Mouse (Mus musculus): ENCODE data around the gene Xrra1.
"Not testable (repeated sequence)": the region's sequence is repeated elsewhere in the genome, so short reads cannot be mapped to it uniquely, and the experiment has no call there.

Xrra1 gene

DNA sequence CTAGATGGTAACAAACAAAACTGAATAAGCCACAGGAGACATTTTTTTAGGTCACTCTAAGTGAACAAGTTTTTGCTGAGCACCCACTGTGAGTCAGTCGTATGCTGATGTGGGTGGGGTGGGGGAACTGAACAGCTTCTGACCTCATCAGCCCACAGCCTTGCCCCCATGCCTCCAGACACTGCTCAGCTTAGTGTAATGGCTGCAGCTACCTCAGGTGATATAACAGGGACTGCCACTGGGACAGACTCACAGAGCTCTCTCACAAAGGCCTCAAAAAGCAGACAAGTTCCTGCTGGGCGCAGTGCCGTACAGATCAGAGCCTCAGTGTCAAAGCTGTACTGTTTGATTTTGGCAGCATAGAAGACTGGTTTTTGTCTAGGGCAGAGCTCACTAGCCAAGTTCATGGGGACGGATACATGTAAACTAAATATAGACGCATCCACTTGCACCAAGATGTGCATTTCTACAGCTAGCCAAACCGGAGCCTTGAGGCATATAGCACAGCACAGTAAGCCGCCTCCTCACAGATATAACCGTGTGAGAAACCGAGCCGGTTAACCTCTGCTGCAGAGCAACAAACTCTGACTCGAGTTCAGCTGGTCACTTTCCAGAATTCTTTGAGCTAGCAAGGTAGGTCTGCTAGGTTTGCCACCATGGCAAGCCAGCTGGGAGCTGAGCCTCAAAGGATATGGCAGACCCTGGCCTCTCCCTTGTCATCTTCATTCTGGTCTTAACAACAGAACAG is 44.2 kb downstream of the Xrra1 start:
- no peak for DNase-seq

DNA sequence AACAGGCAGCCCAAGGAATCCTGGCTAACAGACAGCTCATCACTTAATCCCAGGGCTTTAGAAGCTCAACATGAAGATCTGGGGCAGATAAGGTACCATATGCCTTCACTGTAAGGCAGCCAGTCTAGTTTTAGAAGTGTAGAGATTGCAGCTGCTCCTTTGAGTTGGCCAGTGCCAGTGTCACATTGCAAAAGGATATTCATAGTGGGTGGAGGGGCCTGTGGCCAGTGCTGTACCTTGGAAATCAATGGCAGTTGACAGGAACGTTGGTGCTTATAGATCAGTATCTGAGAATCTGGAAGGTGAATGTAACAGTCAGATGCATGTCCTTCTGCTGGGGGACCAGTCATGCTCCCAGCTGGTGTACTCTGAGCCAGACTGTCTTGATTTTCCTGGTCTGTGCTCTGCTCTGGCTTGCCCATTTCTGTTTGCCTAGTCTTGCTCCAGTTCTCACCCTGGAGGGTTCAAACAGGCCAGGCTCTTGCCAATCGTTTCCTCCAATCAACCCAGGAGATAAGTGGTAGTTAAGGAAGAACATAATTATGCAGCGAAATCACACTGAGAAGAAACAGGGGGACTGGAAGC is 45.6 kb downstream of the Xrra1 start:
- DNase-seq: no peak

DNA sequence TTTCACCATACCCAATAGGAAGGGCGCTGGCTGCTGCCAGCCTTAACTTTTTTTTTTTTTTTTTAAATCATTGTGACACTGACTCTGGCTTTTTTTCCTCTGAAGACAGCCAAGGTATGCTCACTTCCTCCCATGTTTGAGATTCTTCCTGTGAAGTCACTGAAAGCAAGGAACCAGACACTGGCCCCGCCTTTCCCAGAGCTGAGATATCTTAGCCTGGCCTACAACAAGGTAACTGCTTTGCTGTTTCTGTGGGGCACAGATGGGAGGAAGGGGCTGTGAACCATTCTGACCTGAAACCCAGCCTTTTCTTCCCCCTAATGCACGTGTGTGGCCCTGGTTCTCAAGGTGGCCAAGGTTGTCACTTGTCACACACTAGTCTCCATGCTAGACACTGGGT is 47.4 kb downstream of the Xrra1 start:
- DNase-seq: no peak

- no peak for DNase-seq
These were observed 48.5 kb downstream of the Xrra1 start for GRCm38 (mm10) chr7:99907463-99907862.

GRCm38 (mm10) chr7:99911038-99911437 is 52.1 kb downstream of the Xrra1 start:
- DNase-seq: no peak

DNA sequence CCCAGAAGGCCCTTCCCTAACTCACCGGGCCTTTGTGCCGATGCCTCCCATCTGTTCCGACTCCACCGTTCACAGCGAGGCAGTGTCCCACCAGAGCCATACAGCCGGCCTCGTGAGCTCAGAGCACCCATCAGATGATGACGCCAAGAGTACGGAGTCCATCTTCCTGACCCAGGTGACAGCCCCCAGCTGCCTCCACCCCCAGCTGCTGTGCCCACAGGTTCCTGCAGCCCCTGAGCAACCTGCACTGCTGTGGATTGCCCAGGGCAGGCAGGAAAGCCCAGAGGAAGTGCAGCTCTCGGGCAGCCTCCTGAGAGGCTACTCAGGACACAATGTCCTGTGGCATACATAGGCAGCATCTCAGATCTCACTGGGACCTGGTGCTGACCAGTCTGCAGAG is 55.4 kb downstream of the Xrra1 start:
- no peak for DNase-seq

DNA sequence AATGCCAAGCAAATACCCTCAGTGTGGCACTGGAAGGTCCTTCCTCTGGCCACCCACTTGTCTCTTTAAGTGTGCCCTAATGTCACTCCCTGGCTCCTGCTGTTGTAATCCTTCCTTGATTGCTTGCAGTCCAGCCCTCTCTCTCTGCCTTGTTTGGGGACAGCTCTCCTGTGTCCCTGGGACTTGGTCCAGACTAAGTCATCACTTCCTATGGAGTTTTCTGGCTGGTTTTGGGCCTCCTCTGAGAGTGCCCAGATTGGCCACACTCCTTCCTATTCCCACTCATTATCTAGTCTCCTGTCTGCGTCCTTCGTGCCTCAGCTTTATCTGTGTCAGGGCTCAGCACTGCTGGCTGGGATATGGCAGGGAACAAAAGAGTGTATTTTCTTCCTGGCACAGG is 56.6 kb downstream of the Xrra1 start:
- DNase-seq: no peak

DNA sequence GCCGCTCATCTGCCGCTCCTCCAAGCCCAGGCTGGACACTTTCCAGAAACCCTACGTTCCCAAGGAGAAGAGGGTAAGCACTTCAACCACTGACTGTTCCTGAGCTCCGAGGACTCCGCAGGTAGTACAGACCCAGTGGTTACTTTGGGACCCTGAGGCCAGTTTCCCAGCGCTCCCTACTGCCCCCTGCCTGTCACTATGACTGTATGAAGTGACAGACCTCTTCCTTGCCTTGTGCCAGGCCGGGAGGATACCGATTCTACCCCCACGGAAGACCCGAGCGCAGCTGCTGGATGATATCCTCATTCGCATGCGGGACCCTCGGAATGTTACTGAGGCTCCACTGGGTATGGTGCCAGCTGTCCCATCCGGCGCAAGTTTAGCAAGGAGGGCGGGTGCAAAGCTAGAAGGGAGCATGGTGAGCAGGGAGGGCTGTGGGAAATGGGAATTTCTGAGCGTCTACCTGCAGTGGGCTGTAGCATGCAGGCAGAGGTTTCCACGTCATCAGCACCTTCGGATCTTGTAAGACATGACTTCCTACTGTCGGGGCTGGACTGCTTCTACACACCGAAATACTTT is 57.9 kb downstream of the Xrra1 start:
- peak; percentile 51 for DNase-seq

DNA sequence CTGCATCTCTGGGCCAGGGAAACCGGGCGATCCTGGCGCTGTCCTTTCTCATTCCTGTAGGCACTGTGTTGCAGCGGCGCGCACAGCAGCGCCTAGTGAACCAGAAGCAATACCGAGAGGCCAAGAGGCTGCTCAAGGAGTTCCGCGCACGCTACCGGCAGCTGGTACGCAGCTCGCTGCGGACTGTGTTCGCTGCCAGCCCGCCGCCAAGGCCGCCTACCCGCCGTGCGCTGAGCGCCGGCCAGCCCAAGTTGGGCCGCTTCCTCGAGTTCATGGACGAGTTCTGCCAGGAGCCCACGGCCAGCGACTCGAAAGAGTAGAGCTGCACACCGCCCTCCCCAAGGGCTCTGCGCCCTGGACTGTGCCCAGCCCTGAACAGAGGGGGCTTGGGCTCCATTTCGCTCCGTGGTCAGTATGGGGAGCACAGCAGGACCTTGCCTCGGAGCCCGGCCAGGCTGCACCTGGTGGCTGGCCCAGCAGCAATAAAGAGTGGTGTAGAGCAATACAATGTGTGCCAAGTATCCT is 58.5 kb downstream of the Xrra1 start:
- DNase-seq: peak; percentile 50

DNA sequence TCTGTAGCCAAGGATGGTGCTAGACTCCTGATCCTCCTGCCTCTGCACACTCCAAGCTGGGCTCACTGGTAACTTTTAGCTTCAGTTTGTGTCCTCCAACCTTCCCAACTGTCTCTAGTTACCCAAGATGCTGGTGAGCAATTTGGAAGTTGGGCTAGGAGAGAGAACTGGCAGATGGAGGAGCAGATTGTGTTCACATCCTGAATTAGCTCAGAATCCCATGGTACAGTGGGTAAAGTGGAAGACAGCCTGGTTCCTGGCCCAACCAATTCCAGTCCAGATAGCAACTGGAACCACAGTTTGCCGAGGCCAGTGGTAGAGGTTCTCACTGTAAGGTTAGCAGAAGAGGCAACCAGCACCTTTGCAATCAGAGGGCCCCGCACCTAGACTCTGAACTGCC is 60.2 kb downstream of the Xrra1 start:
- peak; percentile 31 for DNase-seq

GRCm38 (mm10) chr7:99919971-99920370 is 61.1 kb downstream of the Xrra1 start:
- DNase-seq: no peak

- DNase-seq: no peak
These were observed 61.5 kb downstream of the Xrra1 start for GRCm38 (mm10) chr7:99920416-99920815.

DNA sequence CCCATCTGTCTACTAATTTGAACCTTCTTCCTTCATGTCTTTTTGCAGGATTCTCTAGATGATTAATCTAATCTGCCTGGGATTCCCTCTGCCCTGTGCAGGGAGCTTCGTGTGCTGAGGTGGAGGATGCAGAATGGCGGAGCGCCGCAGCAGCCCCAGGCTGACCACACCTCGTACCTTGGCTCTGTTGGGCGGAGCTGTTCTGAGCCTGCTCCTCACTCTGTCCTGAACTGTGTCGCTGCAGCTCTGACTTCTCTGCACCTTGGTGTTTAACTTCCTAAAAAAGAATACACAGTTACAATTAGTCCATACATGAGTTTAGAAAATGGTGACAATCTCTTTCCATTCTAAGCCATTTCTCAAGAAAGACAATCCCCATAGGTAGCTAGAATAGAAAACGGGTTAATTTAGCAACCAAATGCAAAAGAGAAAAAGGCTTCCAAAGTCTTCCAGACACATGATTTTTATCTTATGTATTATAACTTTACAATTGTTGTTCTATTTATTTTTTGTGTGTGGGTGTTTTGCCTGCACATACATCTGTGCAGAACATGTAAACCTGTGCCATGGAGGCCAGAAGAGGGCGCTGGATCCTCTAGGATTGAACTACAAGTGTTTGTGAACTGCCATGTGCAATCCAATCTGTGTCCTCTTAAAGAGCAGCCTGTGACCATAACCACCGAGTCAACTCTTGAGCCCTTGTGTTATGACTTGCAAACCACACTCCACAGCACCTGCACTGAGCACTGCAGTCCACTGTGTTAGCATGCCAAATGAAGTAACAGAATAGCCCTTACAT is 68.2 kb downstream of the Xrra1 start:
- DNase-seq: peak; percentile 81

GRCm38 (mm10) chr7:99935758-99936157 is 76.8 kb downstream of the Xrra1 start:
- DNase-seq: no peak

DNA sequence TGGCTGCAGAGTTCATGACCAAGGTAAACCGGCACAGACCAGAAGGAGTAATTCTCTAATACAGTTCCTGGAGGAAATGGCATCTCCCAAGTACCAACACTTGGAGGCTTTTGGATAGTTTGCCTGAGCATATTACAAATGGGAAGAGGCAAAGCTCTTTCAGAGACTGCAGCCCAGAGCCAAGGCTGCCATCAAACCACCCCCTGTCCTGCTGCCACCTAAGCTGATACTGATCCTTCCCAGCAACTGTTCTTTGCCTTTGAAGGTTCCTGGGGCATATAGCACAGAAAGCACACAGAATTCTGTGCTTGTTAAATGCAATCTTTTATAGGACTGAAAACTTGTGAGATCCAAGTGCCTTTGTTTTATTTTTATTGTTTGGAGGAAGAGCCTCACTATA is 81.8 kb downstream of the Xrra1 start:
- no peak for DNase-seq

GRCm38 (mm10) chr7:99944520-99944919 is 85.6 kb downstream of the Xrra1 start:
- DNase-seq: no peak

DNA sequence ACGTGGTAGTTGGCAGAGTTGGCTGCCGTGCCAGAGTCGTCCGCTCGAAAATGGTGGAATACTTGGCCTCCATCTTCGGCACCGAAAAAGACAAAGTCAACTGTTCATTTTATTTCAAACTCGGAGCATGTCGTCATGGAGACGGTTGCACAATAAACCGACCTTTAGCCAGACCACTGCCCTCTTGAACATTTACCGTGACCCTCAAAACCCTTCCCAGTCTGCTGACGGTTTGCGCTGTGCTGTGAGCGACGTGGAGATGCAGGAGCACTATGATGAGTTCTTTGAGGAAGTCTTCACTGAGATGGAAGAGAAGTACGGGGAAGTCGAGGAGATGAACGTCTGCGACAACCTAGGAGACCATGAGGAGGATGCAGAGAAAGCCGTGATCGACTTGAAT is 86.1 kb downstream of the Xrra1 start:
- not testable (repeated sequence) for DNase-seq

DNA sequence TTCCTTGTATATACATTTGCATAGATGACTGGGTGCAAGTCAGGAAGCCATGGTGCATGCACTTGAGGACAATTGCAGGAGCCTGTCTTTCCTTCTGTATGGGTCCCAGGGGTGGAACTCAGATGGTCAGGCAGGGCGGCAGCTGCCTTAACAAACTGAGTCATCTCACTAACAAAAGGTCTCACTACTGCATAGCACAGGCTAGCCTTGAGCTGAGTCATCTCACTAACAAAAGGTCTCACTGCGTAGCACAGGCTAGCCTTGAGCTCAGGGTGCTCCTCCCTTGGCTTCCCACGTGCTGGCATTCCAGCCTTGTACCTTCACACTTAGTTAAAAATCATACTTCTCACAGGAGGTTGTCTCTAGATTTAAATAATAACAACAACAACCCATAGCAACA is 87.0 kb downstream of the Xrra1 start:
- no peak for DNase-seq

DNA sequence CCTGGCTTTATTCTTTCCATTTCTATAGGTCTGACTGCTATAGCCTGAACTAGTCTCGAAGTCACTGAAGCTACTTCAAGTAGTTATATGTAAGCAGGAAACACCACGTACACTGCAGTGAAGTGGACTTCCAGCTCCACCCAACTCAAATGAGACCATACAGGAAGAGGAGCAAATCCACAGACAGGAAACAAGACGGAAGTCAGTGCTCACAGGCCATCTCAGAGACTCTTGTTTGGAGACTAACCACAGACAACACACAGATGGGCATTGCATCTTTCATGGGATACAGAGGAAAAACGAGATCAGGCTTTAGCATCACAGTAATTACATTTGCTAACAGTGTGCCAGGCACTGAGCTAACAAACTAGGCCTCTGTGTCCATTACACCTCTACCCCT is 87.4 kb downstream of the Xrra1 start:
- no peak for DNase-seq

DNA sequence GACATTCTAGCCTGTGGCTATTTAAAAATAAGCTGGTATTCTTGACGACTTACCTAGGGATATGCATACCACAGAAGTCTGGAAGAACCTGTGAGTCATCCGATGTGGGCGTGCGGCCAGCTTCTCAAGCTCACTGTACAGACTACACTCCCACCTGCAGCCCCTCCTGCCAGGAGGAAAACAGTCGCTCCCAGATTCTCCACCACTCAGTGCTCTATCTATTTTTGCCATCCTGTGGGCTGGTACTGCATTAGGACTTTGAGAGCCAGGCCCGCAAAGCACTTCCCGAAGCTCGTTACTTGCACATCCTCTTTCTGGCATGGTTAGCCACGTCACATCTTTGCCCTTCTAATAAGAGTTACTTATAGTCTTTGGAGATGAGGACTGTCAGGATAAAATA is 88.4 kb downstream of the Xrra1 start:
- DNase-seq: peak; percentile 55

DNA sequence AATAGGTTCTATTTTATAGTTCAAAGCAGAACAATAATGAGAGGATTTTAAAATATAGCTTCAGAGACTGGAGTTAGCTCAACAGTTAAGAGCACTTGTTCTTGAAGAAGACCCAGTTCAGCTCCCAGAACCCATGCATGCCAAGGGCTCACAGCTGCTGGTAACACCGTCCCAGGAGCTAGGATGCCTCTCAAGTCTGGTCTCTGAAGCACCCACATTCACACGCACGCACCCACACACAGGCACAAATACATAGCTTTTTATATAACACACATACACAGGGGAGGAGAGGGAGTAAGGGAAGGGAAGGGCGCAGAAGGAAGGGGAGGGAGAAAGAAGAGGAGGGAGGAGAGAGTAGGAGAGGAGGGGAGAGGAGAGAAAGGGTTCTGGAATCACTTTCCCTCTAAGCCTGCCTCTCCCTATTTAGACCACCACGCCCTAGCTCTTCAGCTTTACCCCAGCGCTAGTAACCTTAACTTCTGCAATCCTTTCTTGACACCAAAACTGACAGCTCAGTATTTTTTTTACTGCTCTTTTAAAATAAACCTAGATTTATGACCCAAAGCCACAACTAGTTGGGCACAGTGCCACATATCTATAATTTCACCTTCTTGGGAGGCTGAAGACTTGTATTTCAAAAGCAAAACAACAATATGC is 94.7 kb downstream of the Xrra1 start:
- no peak for DNase-seq

DNA sequence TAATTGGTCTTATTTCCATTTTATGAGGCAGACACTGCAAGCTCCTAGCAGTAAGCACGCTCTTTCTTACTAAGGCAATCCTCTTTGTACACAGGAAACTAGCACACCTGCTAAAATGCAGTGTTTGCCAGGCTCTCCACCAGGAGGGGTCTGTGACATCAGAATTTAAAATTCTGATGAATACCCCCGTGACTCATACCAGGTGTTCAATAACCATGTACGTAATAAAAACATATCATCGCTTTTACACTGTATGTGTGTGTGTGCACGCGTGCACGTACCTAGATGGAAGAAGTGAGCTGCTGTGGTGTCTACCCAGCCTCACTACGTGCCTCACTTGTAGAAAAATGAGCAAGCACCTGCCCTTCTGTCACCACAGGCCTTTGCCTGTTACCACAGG is 95.3 kb downstream of the Xrra1 start:
- no peak for DNase-seq

- DNase-seq: no peak
These were observed 97.2 kb downstream of the Xrra1 start for GRCm38 (mm10) chr7:99956095-99956494.

All from cerebellum, adult 9-10 months (tissue).